Comparison of ENCODE assay signal across 21 mouse cellular contexts in genomic region chr8:108613280-108613679, GRCm38 (mm10).
A peak's percentile ranks its signal among the peaks of the same experiment; 100 is the strongest.
DNase-seq lines count a peak whose midpoint lies in the region; ATAC-seq lines count a peak whose summit lies in the region.
"Had no signal": no experiment of that assay in that cellular context is flagged by ENCODE, and none has a peak within 500 bp of the region (broad histone marks: within the 10 kb centered on the region; RNA-seq: fewer than 3 reads in every experiment).

No protein-coding gene starts in this region.

- no peak overlapping the region for H3K4me2 ChIP-seq in hindbrain, embryonic 14.5 days (replicated peaks)
- no peak overlapping the region for H3K4me2 ChIP-seq in lung, embryonic 16.5 days (ENCODE audit: low read depth, low read length)
- H3K4me2 ChIP-seq: heart, embryonic 12.5 days; heart, embryonic 15.5 days; hindbrain, embryonic 15.5 days had no signal

- no peak for ATAC-seq in hindbrain, embryonic 14.5 days (ENCODE audit: low FRiP score)
- peak; percentile 73 for ATAC-seq in lung, embryonic 16.5 days (ENCODE audit: low read depth)
- ATAC-seq in erythroid progenitor cell, adult 5-6 weeks (replicated peaks; ENCODE audit: low FRiP score, poor library complexity, severe bottlenecking) = no peak
- ATAC-seq: CD4-positive, CD25-positive, alpha-beta regulatory T cell, adult 4 months; forebrain, embryonic 16.5 days had no signal

- no peaks in the 10 kb centered on the region for H3K27me3 ChIP-seq in hindbrain, embryonic 10.5 days (ENCODE audit: insufficient read depth, poor library complexity, severe bottlenecking)
- no peaks in the 10 kb centered on the region for H3K27me3 ChIP-seq in hindbrain, embryonic 14.5 days (ENCODE audit: control insufficient read depth, insufficient read depth, low read length)
- no peaks in the 10 kb centered on the region for H3K27me3 ChIP-seq in lung, embryonic 16.5 days (ENCODE audit: control insufficient read depth, insufficient read depth, low read depth, low read length)
- peaks cover 3% of the 10 kb centered on the region; the same call in 1 of the 2 replicates for H3K27me3 ChIP-seq in embryonic facial prominence, embryonic 10.5 days (replicated peaks; ENCODE audit: low read depth, poor library complexity, severe bottlenecking)
- no peaks in the 10 kb centered on the region for H3K27me3 ChIP-seq in limb, embryonic 10.5 days (ENCODE audit: low read depth, poor library complexity, severe bottlenecking)
- H3K27me3 ChIP-seq: forebrain, embryonic 12.5 days; heart, embryonic 12.5 days; heart, embryonic 15.5 days; hindbrain, embryonic 15.5 days had no signal

- no peaks in the 10 kb centered on the region for H3K36me3 ChIP-seq in hindbrain, embryonic 10.5 days
- H3K36me3 ChIP-seq in hindbrain, embryonic 14.5 days (replicated peaks; ENCODE audit: control insufficient read depth, insufficient read depth) = no peaks in the 10 kb centered on the region
- no peaks in the 10 kb centered on the region for H3K36me3 ChIP-seq in lung, embryonic 16.5 days (ENCODE audit: control insufficient read depth, insufficient read depth, low read length)
- H3K36me3 ChIP-seq in embryonic facial prominence, embryonic 10.5 days (replicated peaks) = no peaks in the 10 kb centered on the region
- H3K36me3 ChIP-seq in limb, embryonic 10.5 days = no peaks in the 10 kb centered on the region
- H3K36me3 ChIP-seq: forebrain, embryonic 12.5 days; heart, embryonic 12.5 days; heart, embryonic 15.5 days; hindbrain, embryonic 15.5 days had no signal

- H3K4me1 ChIP-seq in hindbrain, embryonic 10.5 days (replicated peaks) = peaks cover 21% of the 10 kb centered on the region
- no peaks in the 10 kb centered on the region for H3K4me1 ChIP-seq in hindbrain, embryonic 14.5 days (replicated peaks; ENCODE audit: control insufficient read depth, insufficient read depth, low read length)
- peaks cover 15% of the 10 kb centered on the region for H3K4me1 ChIP-seq in lung, embryonic 16.5 days (replicated peaks; ENCODE audit: control insufficient read depth, insufficient read depth, low read length)
- peaks cover 20% of the 10 kb centered on the region for H3K4me1 ChIP-seq in embryonic facial prominence, embryonic 10.5 days
- peaks cover 13% of the 10 kb centered on the region for H3K4me1 ChIP-seq in limb, embryonic 10.5 days
- H3K4me1 ChIP-seq: hindbrain, embryonic 15.5 days had no signal

- H3K9ac ChIP-seq in hindbrain, embryonic 14.5 days = no peak overlapping the region
- H3K9ac ChIP-seq in lung, embryonic 16.5 days (ENCODE audit: low read length) = no peak overlapping the region
- H3K9ac ChIP-seq: forebrain, embryonic 12.5 days; heart, embryonic 12.5 days; heart, embryonic 15.5 days; hindbrain, embryonic 15.5 days had no signal

- no peak for DNase-seq in hindbrain, embryonic 10.5 days (ENCODE audit: low spot score)
- DNase-seq in hindbrain, embryonic 14.5 days (ENCODE audit: low spot score) = no peak
- DNase-seq in lung, postnatal 25 days (ENCODE audit: low spot score) = no peak
- no peak for DNase-seq in embryonic facial prominence, embryonic 10.5 days (ENCODE audit: low spot score)
- DNase-seq in limb, embryonic 10.5 days (ENCODE audit: low spot score) = no peak
- DNase-seq: cerebellum, adult 11-12 months; cerebellum, adult 8-10 months; cerebellum, postnatal 10 days; cerebellum, postnatal 36 days; gastrocnemius, postnatal 10 days; gastrocnemius, postnatal 36 days; heart, adult 2 months; heart, postnatal 36 days had no signal

- H3K27ac ChIP-seq in hindbrain, embryonic 10.5 days = peak overlapping the region; percentile 66; the same call in 1 of the 2 replicates
- H3K27ac ChIP-seq in hindbrain, embryonic 14.5 days = no peak overlapping the region
- H3K27ac ChIP-seq in lung, embryonic 16.5 days (ENCODE audit: low read length) = 0 out of 2 replicates have a peak overlapping the region, but pooled peaks have one; percentile 17
- 0 out of 2 replicates have a peak overlapping the region, but pooled peaks have one; percentile 70 for H3K27ac ChIP-seq in embryonic facial prominence, embryonic 10.5 days (replicated peaks)
- peak overlapping the region; percentile 70 for H3K27ac ChIP-seq in limb, embryonic 10.5 days
- H3K27ac ChIP-seq: forebrain, embryonic 12.5 days; heart, adult 2 months; heart, embryonic 15.5 days; hindbrain, embryonic 15.5 days had no signal

- H3K9me3 ChIP-seq in hindbrain, embryonic 10.5 days = no peaks in the 10 kb centered on the region
- no peaks in the 10 kb centered on the region for H3K9me3 ChIP-seq in hindbrain, embryonic 14.5 days (ENCODE audit: control insufficient read depth, low read length)
- H3K9me3 ChIP-seq in lung, embryonic 16.5 days (ENCODE audit: control insufficient read depth, low read length) = no peaks in the 10 kb centered on the region
- H3K9me3 ChIP-seq in embryonic facial prominence, embryonic 10.5 days = peaks cover 3% of the 10 kb centered on the region; the same call in 1 of the 2 replicates
- H3K9me3 ChIP-seq in limb, embryonic 10.5 days (replicated peaks) = no peaks in the 10 kb centered on the region
- H3K9me3 ChIP-seq: forebrain, embryonic 12.5 days; heart, embryonic 12.5 days; heart, embryonic 15.5 days; hindbrain, embryonic 15.5 days had no signal

- WGBS in hindbrain, embryonic 10.5 days = 74% methylated on average over 2 of the region's 2 CpGs
- WGBS in hindbrain, embryonic 14.5 days = 73% methylated on average over 2 of the region's 2 CpGs
- 46% methylated on average over 2 of the region's 2 CpGs for WGBS in lung, embryonic 16.5 days
- WGBS in embryonic facial prominence, embryonic 10.5 days = 62% methylated on average over 2 of the region's 2 CpGs
- WGBS in limb, embryonic 10.5 days = 77% methylated on average over 2 of the region's 2 CpGs

- no peak overlapping the region for H3K4me3 ChIP-seq in hindbrain, embryonic 10.5 days
- H3K4me3 ChIP-seq in hindbrain, embryonic 14.5 days (replicated peaks; ENCODE audit: low read length) = no peak overlapping the region
- H3K4me3 ChIP-seq in lung, embryonic 16.5 days (ENCODE audit: low read length) = no peak overlapping the region
- H3K4me3 ChIP-seq in embryonic facial prominence, embryonic 10.5 days = no peak overlapping the region
- H3K4me3 ChIP-seq in limb, embryonic 10.5 days = no peak overlapping the region
- H3K4me3 ChIP-seq: forebrain, embryonic 12.5 days; heart, adult 2 months; heart, embryonic 12.5 days; heart, embryonic 15.5 days; hindbrain, embryonic 15.5 days had no signal
